Mouse (Mus musculus) cerebellum, adult 2 months (tissue): Measurements from ENCODE around the gene Armh2.

Experiments used
- CTCF ChIP-seq: fragments of 200-500 bp; IDR thresholded peaks from 2 replicates; pipeline ENCODE4 v1.5.1; 2011; ENCODE audit warnings: low read depth, mild to moderate bottlenecking, control low read depth, low read length, moderate library complexity, borderline replicate concordance; ENCODE audit not compliant: insufficient read depth
- POLR2A ChIP-seq: fragments of 200-500 bp; IDR thresholded peaks from 2 replicates; pipeline ENCODE4 v1.6.1; 2011; ENCODE audit warnings: low read length, control low read depth, borderline replicate concordance; ENCODE audit not compliant: insufficient read depth

GRCm38 (mm10) chr13:24781916-24782315, 40.9 kb downstream of the Armh2 start:
- no peak for TF ChIP-seq POLR2A
- no peak for TF ChIP-seq CTCF
